Mouse (Mus musculus): ENCODE results near the gene Cobll1.

The Cobll1 gene

GRCm38 (mm10) chr2:65237116-65237515, 2.1 kb downstream of the Cobll1 start:
- DNase-seq (ENCODE audit: low read depth), result peak; percentile 12

DNA sequence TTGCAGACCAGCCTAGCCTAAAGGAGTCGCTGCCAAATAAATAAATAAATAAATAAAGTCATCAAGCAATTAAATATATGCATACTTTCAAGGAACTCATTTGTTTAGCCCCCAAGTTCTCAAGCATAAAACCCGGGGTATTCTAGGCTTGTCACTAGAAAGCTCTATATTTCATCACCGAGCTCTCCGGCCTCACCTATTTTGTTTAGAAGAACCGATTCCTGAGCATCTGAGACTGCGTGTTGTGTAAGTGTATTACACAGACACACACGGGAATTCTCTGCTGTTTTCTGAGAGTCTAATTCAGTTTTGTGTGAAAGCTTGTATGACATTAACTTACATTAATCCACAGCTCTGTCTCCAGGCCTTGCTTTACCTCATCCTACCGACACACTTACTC, 2.6 kb downstream of the Cobll1 start:
- peak; percentile 14 for DNase-seq (ENCODE audit: low read depth)

GRCm38 (mm10) chr2:65232756-65233535, 6.3 kb downstream of the Cobll1 start:
- peak; percentile 58 for DNase-seq (ENCODE audit: low read depth)

GRCm38 (mm10) chr2:65228426-65228825, 10.8 kb downstream of the Cobll1 start:
- no peak for DNase-seq (ENCODE audit: low read depth)

DNA sequence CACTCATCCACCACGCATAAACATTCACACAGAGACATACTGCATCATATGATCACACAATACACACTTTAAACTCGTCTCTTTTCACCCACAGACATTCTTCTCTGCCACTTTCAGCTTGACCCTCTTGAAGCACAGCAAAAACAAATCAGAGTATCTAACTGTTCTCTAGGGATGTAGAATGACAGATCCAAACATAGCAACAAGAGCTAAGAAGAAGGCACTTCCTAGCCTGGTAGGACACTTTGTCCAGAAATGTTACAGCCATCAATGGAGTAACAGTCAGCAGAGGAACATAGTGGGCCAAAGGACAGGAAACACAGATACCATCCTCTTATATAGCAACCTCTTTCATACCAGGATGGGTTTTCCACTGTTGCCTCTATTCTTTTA, 11.3 kb downstream of the Cobll1 start:
- no peak for DNase-seq (ENCODE audit: low read depth)

GRCm38 (mm10) chr2:65227154-65227897, 11.9 kb downstream of the Cobll1 start:
- no peak for DNase-seq (ENCODE audit: low read depth)

- DNase-seq (ENCODE audit: low read depth), result no peak
Observed at GRCm38 (mm10) chr2:65226494-65226893, 12.7 kb downstream of the Cobll1 start.

DNA sequence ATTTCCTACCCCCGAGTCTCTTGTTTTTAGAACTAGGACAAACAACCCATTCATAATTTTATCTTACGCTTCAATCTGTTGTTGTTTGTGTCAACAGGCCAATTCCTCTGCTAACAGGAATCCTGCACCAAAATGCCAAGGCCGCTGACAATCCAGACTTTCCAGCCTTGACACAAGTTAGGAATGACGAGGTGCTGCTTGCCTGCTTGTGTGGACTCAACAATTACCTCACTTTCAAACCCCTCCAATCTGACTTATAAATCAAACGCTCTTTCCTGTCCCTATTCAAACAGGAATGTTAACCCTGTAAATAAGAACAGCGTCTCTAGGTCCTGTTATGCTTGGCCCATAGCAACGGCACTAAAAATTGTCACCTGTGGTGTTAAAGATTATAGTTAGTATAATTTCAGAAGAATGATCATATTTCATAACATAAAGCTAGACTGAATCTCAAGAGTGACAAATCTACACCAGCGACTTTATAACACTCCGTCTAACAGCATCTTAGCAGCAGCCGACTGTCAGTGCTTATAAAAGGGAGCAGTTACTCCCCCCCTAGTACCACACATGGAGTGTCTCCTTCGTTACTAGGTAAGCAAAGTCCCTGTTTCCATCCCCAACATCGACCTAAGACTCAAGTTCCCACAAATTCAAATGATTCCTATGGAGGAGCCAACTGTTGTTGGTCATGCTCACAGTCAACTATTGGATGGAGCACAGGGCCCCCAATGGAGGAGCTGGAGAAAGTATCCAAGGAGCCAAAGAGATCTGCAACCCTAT, 15.1 kb downstream of the Cobll1 start:
- DNase-seq (ENCODE audit: low read depth), result no peak

GRCm38 (mm10) chr2:65223012-65223411, 16.2 kb downstream of the Cobll1 start:
- no peak for DNase-seq (ENCODE audit: low read depth)

- DNase-seq (ENCODE audit: low read depth), result no peak
Observed at GRCm38 (mm10) chr2:65221646-65222045, 17.6 kb downstream of the Cobll1 start.

DNA sequence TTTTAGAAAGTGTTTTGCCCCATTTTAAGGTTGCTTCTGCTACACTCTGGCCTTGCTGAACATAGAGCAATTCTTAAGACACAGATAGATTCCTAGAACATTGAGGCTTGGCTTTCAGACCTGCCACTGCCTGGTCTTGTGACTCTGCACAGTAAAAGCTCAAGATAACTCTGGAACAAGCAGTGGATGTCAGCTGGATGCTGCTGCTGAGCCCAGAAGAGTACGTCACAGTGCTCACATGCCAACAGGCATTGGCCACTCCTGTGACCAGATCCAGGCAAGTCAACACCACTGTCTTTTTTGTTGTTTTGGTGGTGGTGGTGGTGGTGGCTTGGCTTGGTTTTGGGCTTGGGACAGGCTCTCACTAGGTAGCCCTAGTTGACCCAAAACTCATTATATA, 18.6 kb downstream of the Cobll1 start:
- DNase-seq (ENCODE audit: low read depth), result no peak

DNA sequence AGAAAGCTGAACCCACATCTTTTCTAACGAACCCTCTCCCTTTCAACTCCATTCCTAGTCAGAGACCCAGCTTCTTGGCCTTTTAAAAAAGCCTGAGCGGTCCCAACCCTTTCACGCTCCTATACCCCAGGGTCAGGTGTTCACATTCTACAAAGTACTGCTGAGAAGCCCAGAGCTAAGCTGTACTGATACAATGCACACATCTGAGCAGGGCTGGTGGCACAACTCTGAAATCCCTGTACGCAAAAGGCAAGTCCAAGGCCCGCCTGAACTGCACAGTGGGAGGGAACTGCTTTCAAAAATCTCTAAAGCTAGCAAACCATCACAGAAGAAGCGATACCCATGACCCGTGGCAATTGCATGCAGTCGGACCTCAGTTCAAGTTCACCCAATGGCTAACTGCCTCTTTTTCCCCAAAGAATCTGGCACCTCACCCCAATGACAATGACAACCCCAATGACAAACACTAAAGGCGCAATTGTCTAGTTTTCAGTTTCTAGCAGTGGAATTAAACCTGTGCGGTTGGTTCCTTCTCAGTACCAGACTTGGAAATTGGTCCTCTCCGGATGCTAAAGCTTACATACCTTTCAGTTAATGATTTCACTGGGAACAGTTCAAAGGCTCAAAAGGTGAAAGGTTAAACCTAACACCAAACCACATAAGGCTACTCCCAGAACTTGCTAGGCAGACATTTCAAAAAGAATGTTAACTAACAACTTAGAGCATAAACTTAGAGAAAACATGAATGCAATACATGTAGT, 19.6 kb downstream of the Cobll1 start:
- DNase-seq (ENCODE audit: low read depth), result no peak

DNA sequence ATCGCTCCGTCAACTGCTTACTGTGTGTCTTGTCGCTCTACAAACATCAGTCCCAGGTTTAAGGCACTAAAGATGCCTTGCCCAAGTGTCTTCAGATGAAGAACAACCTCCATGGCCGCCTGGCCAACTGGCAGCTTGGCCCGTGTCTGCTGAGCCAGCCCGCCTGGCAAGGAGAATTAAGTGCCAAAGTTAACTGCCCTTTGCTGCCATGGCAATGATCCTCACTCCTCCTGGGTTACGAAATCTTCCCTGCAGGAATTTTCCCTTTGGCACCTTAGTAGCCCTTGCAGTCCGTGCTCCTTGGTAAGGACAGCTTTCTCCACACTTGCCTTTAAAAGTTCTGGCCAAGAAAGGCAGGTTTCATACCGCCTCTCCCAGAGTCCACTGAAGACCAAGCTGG, 20.9 kb downstream of the Cobll1 start:
- no peak for DNase-seq (ENCODE audit: low read depth)

DNA sequence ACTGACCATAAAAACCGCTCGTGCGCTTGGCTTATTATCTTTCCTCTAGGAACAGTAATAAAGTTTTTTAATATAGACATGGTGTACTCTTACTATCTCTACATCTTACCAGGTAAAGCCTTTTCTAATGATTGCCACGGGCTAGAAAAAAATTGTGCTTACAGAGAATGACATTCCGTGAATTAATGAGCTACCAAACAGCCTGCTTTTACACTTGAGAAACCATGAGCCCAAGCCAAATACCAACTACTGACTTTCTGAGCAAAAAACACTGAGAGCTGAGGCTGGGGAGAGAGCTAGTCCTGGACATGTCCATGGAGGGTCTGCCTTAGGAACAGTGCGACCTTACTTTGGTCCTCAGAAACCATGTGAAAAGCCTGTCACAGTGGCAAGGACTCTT, 21.5 kb downstream of the Cobll1 start:
- DNase-seq (ENCODE audit: low read depth), result no peak

- no peak for DNase-seq (ENCODE audit: low read depth)
Observed at GRCm38 (mm10) chr2:65216163-65216562, 23.0 kb downstream of the Cobll1 start.

GRCm38 (mm10) chr2:65214556-65214955, 24.6 kb downstream of the Cobll1 start:
- no peak for DNase-seq (ENCODE audit: low read depth)

GRCm38 (mm10) chr2:65213675-65214074, 25.5 kb downstream of the Cobll1 start:
- no peak for DNase-seq (ENCODE audit: low read depth)

DNA sequence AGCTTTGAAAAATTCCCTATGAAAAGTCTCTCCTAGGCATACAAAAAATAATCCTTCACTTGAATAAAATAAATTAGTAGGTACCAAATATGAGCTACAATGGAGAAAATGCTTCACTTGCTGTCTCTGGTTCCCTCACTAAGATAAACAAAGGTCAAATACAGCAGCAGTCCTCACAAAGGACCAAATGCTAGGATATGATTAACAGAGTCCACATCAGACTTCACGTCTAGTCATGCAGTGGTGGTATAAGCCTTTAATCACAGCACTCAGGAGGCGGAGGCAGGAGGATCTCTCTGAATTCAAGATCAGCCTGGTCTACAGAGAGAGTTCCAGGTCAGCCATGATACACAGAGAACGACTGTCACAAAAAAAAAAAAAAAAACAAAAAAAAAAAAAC, 27.6 kb downstream of the Cobll1 start:
- DNase-seq (ENCODE audit: low read depth), result no peak

- no peak for DNase-seq (ENCODE audit: low read depth)
Observed at GRCm38 (mm10) chr2:65207750-65208149, 31.5 kb downstream of the Cobll1 start.

- DNase-seq (ENCODE audit: low read depth), result no peak
Observed at GRCm38 (mm10) chr2:65203699-65204098, 35.5 kb downstream of the Cobll1 start.

DNA sequence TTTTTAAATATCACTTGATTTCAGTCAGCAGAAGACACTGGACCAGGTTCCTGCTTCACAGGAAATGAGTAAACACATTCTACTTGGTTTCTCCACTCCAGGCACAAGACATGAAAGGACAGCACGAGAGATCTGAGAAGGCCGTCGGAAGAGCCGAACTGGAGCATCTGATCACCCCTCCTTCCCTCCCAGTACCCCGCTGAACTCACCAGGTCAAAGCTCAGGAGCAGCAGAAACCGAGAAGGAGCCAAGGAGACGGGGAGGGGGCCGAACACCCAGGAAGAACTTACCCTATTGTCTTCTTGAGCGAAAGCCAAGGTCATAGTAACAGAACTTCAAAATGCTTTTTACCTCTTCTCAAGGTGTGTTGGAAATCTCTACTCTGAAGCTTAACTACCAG, 39.5 kb downstream of the Cobll1 start:
- peak; percentile 27 for DNase-seq (ENCODE audit: low read depth)

DNA sequence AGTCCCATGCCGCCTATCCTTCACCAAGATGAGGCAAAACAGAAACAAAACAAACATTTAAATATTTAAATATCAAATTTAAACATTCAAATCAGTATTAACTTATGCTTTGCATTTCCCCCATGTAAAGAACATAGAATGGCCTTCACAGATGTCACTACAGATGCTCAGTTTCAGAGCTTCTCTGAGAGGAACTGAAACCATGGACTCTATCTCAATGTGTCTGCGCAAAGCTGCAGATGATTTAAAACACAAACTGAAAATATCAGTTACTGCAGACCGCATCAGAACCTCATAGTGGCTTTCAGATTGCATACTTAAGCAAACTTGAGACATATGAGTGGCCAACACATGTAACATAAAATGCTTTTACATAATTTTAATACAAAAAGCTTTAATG, 40.6 kb downstream of the Cobll1 start:
- DNase-seq (ENCODE audit: low read depth), result peak; percentile 48
